Mouse (Mus musculus): ENCODE measurements at regions not wholly inside any gene's neighbourhood (a gene's known extent, or its start where the extent isn't known, plus 50 kb on each side); places are given as distances from the start of the nearest gene placed in this dataset.
"Not testable (repeated sequence)": the region's sequence is repeated elsewhere in the genome, so short reads cannot be mapped to it uniquely, and the experiment has no call there.

- DNase-seq (ENCODE audit: low spot score), result not testable (repeated sequence)
Measured at GRCm38 (mm10) chr8:93443631-93444030, 64.1 kb upstream of the Ces1h start.

DNA sequence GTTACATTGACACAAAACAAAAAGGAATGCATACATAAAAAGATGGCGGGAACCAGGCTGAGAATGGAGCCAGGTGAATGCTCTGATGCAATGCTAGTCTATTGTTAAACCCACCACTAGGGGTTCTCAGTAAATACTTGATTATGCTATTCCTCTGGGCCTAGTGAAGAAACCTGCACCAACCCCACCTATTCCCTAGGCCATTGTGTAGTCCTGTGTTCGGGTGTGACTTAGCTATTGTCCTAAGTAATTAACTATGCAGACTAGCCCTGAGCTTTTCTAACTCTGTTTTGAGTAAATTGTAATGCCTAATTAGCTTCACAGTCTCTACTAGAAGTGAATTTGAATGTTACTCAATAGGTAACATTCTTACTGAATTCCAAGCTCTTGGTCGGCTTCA, 62.4 kb upstream of the Ces1h start:
- no peak for DNase-seq (ENCODE audit: low spot score)

- not testable (repeated sequence) for DNase-seq (ENCODE audit: low spot score)
Measured at GRCm38 (mm10) chr8:93436586-93436985, 57.1 kb upstream of the Ces1h start.

GRCm38 (mm10) chr8:93430637-93431036, 51.1 kb upstream of the Ces1h start:
- DNase-seq (ENCODE audit: low spot score), result peak; percentile 56

Measured in gastrocnemius, adult 18-20 months (tissue).